Mouse (Mus musculus) liver, embryonic 14.5 days (tissue): ENCODE measurements at regions not wholly inside any gene's neighbourhood (a gene's known extent, or its start where the extent isn't known, plus 50 kb on each side); places are given as distances from the start of the nearest gene placed in this dataset.

Experiments used
- CTCF ChIP-seq: IDR thresholded peaks from 2 replicates; pipeline ENCODE4 v1.5.1; 2016; ENCODE audit warnings: antibody characterized with exemption, low read depth, control low read depth
- EP300 ChIP-seq: IDR thresholded peaks from 2 replicates; pipeline ENCODE4 v1.6.1; 2016; ENCODE audit warnings: antibody characterized with exemption, low read depth

GRCm38 (mm10) chr6:35388827-35389226 is 62.9 kb upstream of the Fam180a start:
- no peak for TF ChIP-seq EP300
- no peak for TF ChIP-seq CTCF
